Mouse (Mus musculus): Measurements from ENCODE around the gene Ces2a. TPM values are rescaled to one million over a fixed set of nuclear protein-coding genes. Genes with fewer than 3 reads are reported as not detected.
A peak's percentile ranks its signal among the peaks of the same experiment; 100 is the strongest.

Gene Ces2a
- total RNA-seq (2021) = not detected
- long read RNA-seq = 0 reads

DNA sequence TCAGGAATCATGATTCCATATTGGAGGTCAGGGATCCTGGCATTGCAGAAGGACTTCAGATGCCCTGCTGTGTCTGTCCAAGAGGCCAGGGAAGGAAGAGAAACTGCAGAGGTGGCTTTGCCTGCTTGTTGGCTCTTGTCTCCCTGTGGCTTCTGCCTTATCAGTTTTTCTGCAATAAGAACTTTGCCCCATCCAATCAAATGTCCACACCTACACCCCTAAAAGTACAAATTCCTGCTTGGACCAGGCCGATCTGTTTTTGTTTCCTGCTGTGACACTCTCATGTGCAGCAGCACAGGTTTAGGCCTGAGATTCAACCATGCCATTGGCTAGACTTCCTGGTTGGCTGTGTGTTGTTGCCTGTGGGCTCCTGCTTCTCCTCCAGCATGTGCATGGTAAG lies at the start of gene Ces2a:
Gene Ces2a (plus strand): TSS at position 251 of the 400 bp plus-strand sequence.
- DNase-seq (ENCODE audit: low spot score in 2 of 2) = no peak

DNA sequence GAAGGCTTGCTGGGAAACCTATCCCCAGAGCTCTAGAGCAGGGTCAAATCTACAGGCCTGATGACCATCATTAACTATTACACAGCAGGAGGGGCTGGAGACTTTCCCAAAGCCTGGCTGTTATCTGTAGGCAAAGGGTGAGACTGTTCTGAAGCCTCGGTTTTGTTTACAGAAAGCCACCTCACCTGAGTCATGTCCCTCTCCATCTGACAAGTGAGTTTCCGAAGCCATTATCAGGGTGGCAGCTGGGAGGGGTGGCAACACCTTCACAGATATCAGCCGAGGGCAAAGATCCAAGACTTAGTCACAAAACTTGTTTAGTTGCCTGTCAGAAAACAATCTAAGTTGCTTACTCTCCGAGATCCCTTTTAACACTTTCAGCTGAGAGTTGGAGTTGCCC lies 45.4 kb upstream of the Ces2a start:
- no peak for DNase-seq (ENCODE audit: low spot score in 2 of 2)

DNA sequence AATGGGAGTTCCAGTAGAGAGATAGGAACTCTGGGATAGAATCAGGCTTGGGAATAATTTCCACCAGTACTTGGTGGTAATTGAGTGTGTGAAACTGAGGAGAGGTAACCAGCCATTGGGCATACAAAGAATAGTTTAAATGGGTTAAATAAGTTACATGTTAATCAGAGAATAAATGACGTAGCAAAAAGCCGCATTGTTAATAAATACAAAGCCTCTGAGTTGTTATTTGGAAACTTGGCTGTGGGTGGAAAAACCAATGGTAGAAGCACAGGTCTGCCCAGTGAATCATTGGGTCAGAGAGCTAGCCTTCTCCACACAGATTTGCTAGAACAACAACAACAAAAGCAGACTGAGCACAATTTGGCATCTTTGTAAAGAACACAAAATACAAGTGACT lies 35.2 kb upstream of the Ces2a start:
- DNase-seq (ENCODE audit: low spot score in 2 of 2) = no peak

GRCm38 (mm10) chr8:104701900-104702299 lies 31.9 kb upstream of the Ces2a start:
- no peak for DNase-seq (ENCODE audit: low spot score in 2 of 2)

DNA sequence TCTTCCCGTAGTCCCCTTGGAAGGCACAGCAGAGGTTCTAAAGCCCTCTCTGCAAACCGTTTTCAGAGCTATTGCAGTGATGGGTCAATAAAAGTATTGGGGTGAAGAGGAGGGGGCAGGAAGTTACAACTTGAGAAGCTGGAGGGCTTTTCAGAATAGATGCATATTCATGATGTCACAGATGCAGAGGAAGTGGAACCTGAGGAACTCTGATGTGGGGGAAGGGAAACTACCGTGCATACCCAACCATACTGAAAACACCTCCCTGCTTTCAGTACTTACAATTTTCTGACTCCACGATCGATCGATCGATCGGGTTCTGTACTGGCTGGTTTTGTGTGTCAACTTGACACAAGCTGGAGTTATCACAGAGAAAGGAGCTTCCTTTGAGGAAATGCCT lies 12.6 kb upstream of the Ces2a start:
- no peak for DNase-seq (ENCODE audit: low spot score in 2 of 2)

DNA sequence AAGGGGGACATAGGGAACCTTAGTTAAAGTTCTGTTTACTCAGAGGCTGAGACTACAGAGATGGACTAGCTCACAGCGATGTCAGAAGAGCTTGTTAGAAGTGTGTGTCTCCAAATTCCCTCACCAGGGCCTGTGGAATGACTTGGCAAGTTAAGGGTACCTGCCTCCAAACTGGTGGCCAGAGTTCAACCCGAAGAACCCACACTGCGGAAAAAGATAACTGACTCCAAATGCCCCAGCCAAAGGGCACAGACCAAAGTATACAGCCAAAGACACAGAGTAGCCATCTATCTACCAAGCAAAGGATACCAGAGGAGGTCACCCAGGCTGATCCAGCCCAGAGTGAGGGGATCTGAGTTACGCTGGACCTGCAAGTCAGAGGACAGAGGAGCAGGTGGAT lies 2.4 kb upstream of the Ces2a start:
- DNase-seq (ENCODE audit: low spot score in 2 of 2) = no peak

DNA sequence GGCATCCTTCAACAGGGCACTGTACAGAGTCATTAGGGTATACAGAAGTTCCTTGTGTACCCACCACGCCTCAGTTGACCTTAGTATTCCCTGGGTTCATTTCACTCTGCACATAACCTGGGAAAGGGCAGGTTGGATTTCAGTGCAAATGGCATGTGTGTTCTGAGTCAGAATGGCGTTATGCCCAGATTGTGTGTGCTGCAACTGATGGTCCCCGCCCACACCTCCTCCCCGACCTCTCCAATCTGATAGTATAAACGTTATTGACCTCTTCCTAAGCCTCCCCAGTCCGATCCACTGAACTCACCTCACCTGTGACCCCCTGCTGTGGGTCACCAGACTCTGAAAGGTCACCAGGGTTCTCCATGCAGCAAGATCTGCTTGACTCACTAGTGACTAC lies 1.8 kb upstream of the Ces2a start:
- DNase-seq (ENCODE audit: low spot score in 2 of 2) = peak in 1 of 2 experiments; percentile 73

- no peak for DNase-seq (ENCODE audit: low spot score in 2 of 2)
These were observed 8.2 kb downstream of the Ces2a start for GRCm38 (mm10) chr8:104742039-104742438.

GRCm38 (mm10) chr8:104743410-104743809 lies 9.6 kb downstream of the Ces2a start:
- DNase-seq (ENCODE audit: low spot score in 2 of 2) = no peak

GRCm38 (mm10) chr8:104752818-104753217 lies 19.0 kb downstream of the Ces2a start:
- no peak for DNase-seq (ENCODE audit: low spot score in 2 of 2)

DNA sequence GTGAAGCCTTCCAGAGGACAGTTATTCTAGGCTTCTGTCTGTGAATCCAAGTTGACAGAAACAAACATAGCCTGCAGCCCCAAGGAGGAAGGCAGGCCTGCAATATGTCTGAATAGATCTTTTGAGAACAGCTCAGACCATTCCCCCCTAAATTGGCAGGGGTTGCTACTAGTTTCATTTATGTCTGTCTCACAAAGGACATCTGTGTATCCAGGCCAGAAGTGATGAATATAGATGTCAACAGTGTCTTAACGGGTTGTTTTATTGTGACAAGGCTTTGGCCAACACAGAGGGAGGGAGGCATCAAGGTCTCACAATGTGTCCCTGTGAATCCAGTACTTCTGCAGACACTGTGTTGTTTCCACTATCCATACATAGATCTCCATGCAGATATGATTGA lies 23.8 kb downstream of the Ces2a start:
- no peak for DNase-seq (ENCODE audit: low spot score in 2 of 2)

- peak; percentile 49 to 66 for DNase-seq (ENCODE audit: low spot score in 2 of 2)
These were observed 24.4 kb downstream of the Ces2a start for GRCm38 (mm10) chr8:104758209-104758608.

DNA sequence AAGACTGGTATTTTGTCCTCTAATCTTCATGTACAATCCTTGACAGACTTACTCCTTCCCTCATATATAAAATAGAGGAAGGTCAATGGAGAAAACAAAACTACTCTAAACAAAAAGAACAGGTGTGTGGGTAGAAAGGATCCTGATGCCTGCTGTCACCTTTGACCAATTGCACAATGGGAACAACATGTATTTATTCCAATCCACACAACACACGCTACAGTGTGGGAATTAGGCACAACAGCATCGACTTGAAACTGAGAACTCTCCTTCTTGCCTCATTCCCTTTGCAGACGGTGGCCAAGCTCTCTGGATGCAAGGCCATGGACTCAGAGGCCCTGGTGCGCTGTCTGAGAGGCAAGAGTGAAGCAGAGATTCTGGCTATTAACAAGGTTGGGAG lies 27.3 kb downstream of the Ces2a start:
- no peak for DNase-seq (ENCODE audit: low spot score in 2 of 2)

DNA sequence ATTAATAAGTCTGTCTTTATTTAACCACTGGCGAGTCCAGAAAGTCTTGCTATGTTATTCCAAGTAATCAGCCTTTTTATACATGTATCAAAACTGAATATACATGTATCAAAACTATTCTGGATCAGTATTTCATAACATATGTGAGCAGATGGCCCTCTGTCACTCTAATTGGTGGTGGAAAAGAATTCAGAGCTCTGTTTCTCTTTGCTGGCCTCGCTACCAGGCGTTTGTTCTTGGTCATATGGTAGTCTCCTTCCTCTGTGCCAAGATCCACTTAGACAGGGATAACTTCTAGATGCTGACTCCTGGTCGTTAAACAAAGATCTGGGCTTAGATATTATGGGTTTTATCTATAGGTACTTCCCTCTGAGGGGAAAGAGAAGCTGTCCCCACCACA lies 32.7 kb downstream of the Ces2a start:
- peak in 1 of 2 experiments; percentile 65 for DNase-seq (ENCODE audit: low spot score in 2 of 2)

DNA sequence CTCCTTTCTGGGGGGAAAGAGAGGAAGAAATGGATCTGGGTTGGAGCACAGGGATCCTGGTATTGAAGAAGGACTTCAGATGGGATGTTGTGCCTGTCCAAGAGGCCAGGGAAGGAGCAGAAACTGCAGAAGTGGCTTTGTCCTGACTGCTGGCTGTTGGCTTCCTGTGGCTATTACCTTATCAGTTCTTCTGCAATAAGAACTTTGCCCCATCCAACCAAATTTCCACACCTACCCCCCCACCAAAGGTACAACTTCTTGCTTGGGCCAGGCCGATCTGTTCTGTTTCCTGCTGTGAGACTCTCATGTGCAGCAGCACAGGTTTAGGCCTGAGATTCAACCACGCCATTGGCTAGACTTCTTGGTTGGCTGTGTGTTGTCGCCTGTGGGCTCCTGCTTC lies 36.6 kb downstream of the Ces2a start:
- DNase-seq (ENCODE audit: low spot score in 2 of 2) = no peak

DNA sequence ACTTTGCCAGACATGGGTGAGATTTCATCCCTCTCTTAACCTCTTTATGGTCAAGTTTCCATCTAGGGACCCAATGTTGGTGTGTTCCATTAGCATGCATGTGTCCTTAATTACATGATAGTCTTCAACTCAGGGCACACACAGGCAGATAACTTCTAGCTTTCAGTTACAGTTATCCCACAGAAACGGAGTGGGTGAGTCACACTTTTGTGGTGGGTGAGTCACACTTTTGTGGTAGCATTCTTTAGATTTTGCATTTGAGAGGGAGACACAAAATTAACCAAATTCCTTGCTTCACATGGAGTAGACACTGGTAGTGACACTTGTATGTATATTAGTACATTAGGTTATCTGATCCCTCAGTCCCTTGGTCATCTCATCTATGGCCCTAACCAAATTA lies 53.2 kb downstream of the Ces2a start:
- DNase-seq (ENCODE audit: low spot score in 2 of 2) = peak in 1 of 2 experiments; percentile 6

- no peak for DNase-seq (ENCODE audit: low spot score in 2 of 2)
These were observed 55.1 kb downstream of the Ces2a start for GRCm38 (mm10) chr8:104788929-104789328.

- peak in 1 of 2 experiments; percentile 13 for DNase-seq (ENCODE audit: low spot score in 2 of 2)
These were observed 56.3 kb downstream of the Ces2a start for GRCm38 (mm10) chr8:104789886-104790680.

Small RNA genes within 50 kb of the gene (microRNA-seq; reads per million reads assigned to microRNA genes)
- 0 reads per million in 2 experiments for gene Gm44328

Other genes with a start within 250 kb of the Ces2a start
- gene Terb1, start 224.1 kb upstream of the Ces2a start, total RNA-seq (2021) = under 1 TPM; 0.66 to 0.74 TPM
- gene Nae1, start 199.4 kb upstream of the Ces2a start, total RNA-seq (2021) = 10 to 100 TPM; 43.6 to 45.7 TPM
- gene Car7, start 199.3 kb upstream of the Ces2a start, total RNA-seq (2021) = 10 to 100 TPM; 13.7 to 18.2 TPM
- 1 to 10 TPM; 7.1 to 8.4 TPM for gene Pdp2, start 142.6 kb upstream of the Ces2a start, total RNA-seq (2021)
- not detected for gene Cdh16, start 109.6 kb upstream of the Ces2a start, total RNA-seq (2021)
- 1 to 10 TPM in 1 of 2 experiments, under 1 TPM in 1; 0.89 to 2.0 TPM for gene Rrad, start 102.7 kb upstream of the Ces2a start, total RNA-seq (2021)
- gene Ciao2b, start 92.0 kb upstream of the Ces2a start, total RNA-seq (2021) = 10 to 100 TPM; 24.6 to 31.6 TPM
- not detected for gene Ces2b, start 97.6 kb downstream of the Ces2a start, total RNA-seq (2021)
- gene Ces2c, start 113.1 kb downstream of the Ces2a start, total RNA-seq (2021) = not detected
- not detected for gene Ces2e, start 192.3 kb downstream of the Ces2a start, total RNA-seq (2021)
- gene Ces2f, start 213.4 kb downstream of the Ces2a start, total RNA-seq (2021) = not detected
- under 1 TPM in 1 of 2 experiments, not detected in 1; 0.27 TPM for gene Ces2g, start 227.7 kb downstream of the Ces2a start, total RNA-seq (2021)

Data from layer of hippocampus, adult 18-20 months (tissue).